In the genomic region with DNA sequence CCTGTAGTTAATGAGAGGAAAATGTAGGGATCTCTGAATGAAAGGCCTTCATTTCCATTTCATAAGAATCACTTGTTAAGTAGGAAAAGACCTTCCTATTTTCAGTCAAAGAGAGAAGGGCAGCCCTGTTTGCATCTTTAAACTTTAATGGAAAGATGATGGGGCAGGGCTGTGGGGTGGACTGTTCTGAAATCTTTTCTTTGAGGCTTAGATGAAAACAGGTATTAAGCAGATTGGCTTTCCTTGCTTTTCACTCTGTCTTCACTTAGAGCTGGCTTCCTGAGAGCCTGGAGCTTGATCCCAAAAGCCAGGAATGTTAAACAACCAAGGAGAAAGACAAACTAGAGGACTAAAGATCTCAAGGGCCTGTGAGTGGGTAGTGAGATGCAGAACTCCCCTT, we compare ENCODE assay signal across 27 mouse cellular contexts.
"Had no signal": no experiment of that assay in that cellular context is flagged by ENCODE, and none has a peak within 500 bp of the region (broad histone marks: within the 10 kb centered on the region; RNA-seq: fewer than 3 reads in every experiment).

No protein-coding gene starts in this region.

- H3K4me2 ChIP-seq: heart, embryonic 11.5 days; heart, embryonic 13.5 days; heart, embryonic 15.5 days; hindbrain, embryonic 13.5 days; hindbrain, embryonic 15.5 days; kidney, embryonic 15.5 days; limb, embryonic 12.5 days; liver, embryonic 11.5 days; liver, embryonic 13.5 days; liver, embryonic 15.5 days had no signal

- H3K9me3 ChIP-seq: heart, embryonic 13.5 days; heart, embryonic 15.5 days; hindbrain, embryonic 13.5 days; hindbrain, embryonic 15.5 days; kidney, embryonic 15.5 days; limb, embryonic 10.5 days; limb, embryonic 12.5 days; liver, embryonic 13.5 days; liver, embryonic 15.5 days had no signal

- H3K4me1 ChIP-seq: heart, embryonic 13.5 days; heart, embryonic 15.5 days; hindbrain, embryonic 13.5 days; hindbrain, embryonic 15.5 days; kidney, embryonic 15.5 days; limb, embryonic 10.5 days; limb, embryonic 12.5 days; liver, embryonic 13.5 days; liver, embryonic 15.5 days had no signal

- H3K27ac ChIP-seq: heart, adult 2 months; heart, embryonic 13.5 days; heart, embryonic 15.5 days; hindbrain, embryonic 13.5 days; hindbrain, embryonic 15.5 days; hindbrain, postnatal 0 days; kidney, embryonic 15.5 days; kidney, postnatal 0 days; layer of hippocampus, adult 2 months; left cerebral cortex, adult 2 months; limb, embryonic 10.5 days; limb, embryonic 12.5 days; liver, embryonic 13.5 days; liver, embryonic 15.5 days had no signal

- H3K36me3 ChIP-seq: heart, embryonic 13.5 days; heart, embryonic 15.5 days; hindbrain, embryonic 13.5 days; hindbrain, embryonic 15.5 days; kidney, embryonic 15.5 days; limb, embryonic 10.5 days; limb, embryonic 12.5 days; liver, embryonic 13.5 days; liver, embryonic 15.5 days had no signal

- ATAC-seq: hindbrain, postnatal 0 days; liver, postnatal 0 days had no signal

- H3K4me3 ChIP-seq: heart, adult 2 months; heart, embryonic 13.5 days; heart, embryonic 15.5 days; hindbrain, embryonic 13.5 days; hindbrain, embryonic 15.5 days; kidney, embryonic 15.5 days; layer of hippocampus, adult 2 months; left cerebral cortex, adult 2 months; limb, embryonic 10.5 days; limb, embryonic 12.5 days; liver, embryonic 13.5 days; liver, embryonic 15.5 days had no signal

- DNase-seq: gastrocnemius, postnatal 14 days; gastrocnemius, postnatal 36 days; heart, adult 2 months; heart, postnatal 14 days; heart, postnatal 36 days; kidney, adult 11 months; kidney, adult 2 months; kidney, adult 9 months; kidney, postnatal 14 days; kidney, postnatal 4 days; liver; liver, embryonic 13.5 days; liver, postnatal 0 days had no signal

- H3K9ac ChIP-seq: heart, embryonic 13.5 days; heart, embryonic 15.5 days; hindbrain, embryonic 13.5 days; hindbrain, embryonic 15.5 days; kidney, embryonic 15.5 days; limb, embryonic 12.5 days; liver, embryonic 13.5 days; liver, embryonic 15.5 days; liver, postnatal 0 days had no signal

- H3K27me3 ChIP-seq: heart, embryonic 13.5 days; heart, embryonic 15.5 days; hindbrain, embryonic 13.5 days; hindbrain, embryonic 15.5 days; kidney, embryonic 15.5 days; limb, embryonic 12.5 days; liver, embryonic 13.5 days; liver, embryonic 15.5 days had no signal
